Mouse (Mus musculus) liver, embryonic 16.5 days (tissue): ENCODE measurements around the gene Iqcc. TPM values are rescaled to one million over a fixed set of nuclear protein-coding genes. Genes with fewer than 3 reads are reported as not detected.

Experiments used
- ATAC-seq: fragments of 200-750 bp; cut with Nextera tagmentation; 2 replicates; pipeline ENCODE4 v1.8.0; 2017; ENCODE audit warnings: low read depth, mild to moderate bottlenecking, moderate number of reproducible peaks, moderate library complexity
- H3K27ac ChIP-seq: fragments of 300-500 bp; sonication (generic); 2 replicates; pipeline ENCODE4 v1.5.1; 2014; ENCODE audit warnings: mild to moderate bottlenecking, low read length
- H3K27me3 ChIP-seq: fragments of 300-500 bp; sonication (generic); 2 replicates; pipeline ENCODE4 v1.6.1; 2014; ENCODE audit warnings: low read depth, low read length, mixed read lengths; ENCODE audit not compliant: control insufficient read depth, insufficient read depth
- H3K36me3 ChIP-seq: fragments of 300-500 bp; sonication (generic); 2 replicates; pipeline ENCODE4 v1.6.1; 2014; ENCODE audit warnings: mild to moderate bottlenecking; ENCODE audit not compliant: control insufficient read depth, insufficient read depth
- H3K4me1 ChIP-seq: fragments of 300-500 bp; sonication (generic); 2 replicates; pipeline ENCODE4 v1.6.1; 2014; ENCODE audit warnings: low read depth, low read length, mixed read lengths; ENCODE audit not compliant: control insufficient read depth
- H3K4me2 ChIP-seq: fragments of 300-500 bp; sonication (generic); 2 replicates; pipeline ENCODE4 v1.6.1; 2014; ENCODE audit warnings: low read depth, low read length, mixed read lengths
- H3K4me3 ChIP-seq: fragments of 300-500 bp; sonication (generic); 2 replicates; pipeline ENCODE4 v1.5.1; 2014; ENCODE audit warnings: low read depth, mild to moderate bottlenecking, low read length
- H3K9ac ChIP-seq: fragments of 300-500 bp; sonication (generic); 2 replicates; pipeline ENCODE4 v1.6.1; 2014; ENCODE audit warnings: low read depth, low read length
- H3K9me3 ChIP-seq: fragments of 300-500 bp; sonication (generic); replicated peaks from 2 replicates; pipeline ENCODE4 v1.6.1; 2016; ENCODE audit warnings: low read length; ENCODE audit not compliant: control insufficient read depth
- WGBS: fragments of 180-500 bp; shearing (Covaris S2); extraction: QIAGEN DNeasy Blood & Tissue Kit; methylation state at CpG from one replicate; pipeline ENCODE4 v1.1.7; 2014; ENCODE audit not compliant: insufficient replicate concordance; 5-methylcytosine and 5-hydroxymethylcytosine counted together
- polyA plus RNA-seq: library from polyadenylated mRNA; unstranded; fragments of >200 nt; fragmentation: Nextera tagmentation; extraction: Ambion mirVana; gene quantifications from 2 replicates; pipeline ENCODE4 v1.2.1, GENCODE M21; 2015

The Iqcc gene
- polyA plus RNA-seq, 1 experiment from 2014 or later = 7.5 TPM

GRCm38 (mm10) chr4:129640638-129641467 is 22.0 kb upstream of the Iqcc start, which contains the start of gene Txlna:
Gene Txlna (minus strand): TSS chr4:129641065.
- Histone ChIP-seq H3K4me2 (peak within 1 kb of the TSS; percentile 91), H3K9ac (peak within 1 kb of the TSS; percentile 77), H3K4me1 (peaks cover 23% of the 10 kb centered on the region), H3K27ac (peak within 1 kb of the TSS; percentile 91), H3K36me3 (peaks cover 29% of the 10 kb centered on the region), H3K27me3 (no peaks in the 10 kb centered on the region), H3K9me3 (no peaks in the 10 kb centered on the region), H3K4me3 (peak within 1 kb of the TSS; percentile 81)
- WGBS = under 1% methylated on average over 60 of the region's 60 CpGs
- peak; percentile 91 for ATAC-seq

- H3K27ac ChIP-seq = peak overlapping the region; percentile 91
- peak overlapping the region; percentile 91 for H3K4me2 ChIP-seq
- ATAC-seq = no peak
- H3K36me3 ChIP-seq = peaks cover 32% of the 10 kb centered on the region
- peak overlapping the region; percentile 81 for H3K4me3 ChIP-seq
- H3K27me3 ChIP-seq = no peaks in the 10 kb centered on the region
- H3K4me1 ChIP-seq = peaks cover 23% of the 10 kb centered on the region
- no peaks in the 10 kb centered on the region for H3K9me3 ChIP-seq
- H3K9ac ChIP-seq = peak overlapping the region; percentile 77
- WGBS = 2% methylated on average over 17 of the region's 17 CpGs
Observed at GRCm38 (mm10) chr4:129640101-129640637, 21.3 kb upstream of the Iqcc start.

- no peak for ATAC-seq
- peak overlapping the region; percentile 81 for H3K4me3 ChIP-seq
Observed at GRCm38 (mm10) chr4:129639221-129639620, 20.3 kb upstream of the Iqcc start.

GRCm38 (mm10) chr4:129633852-129634251 is 15.0 kb upstream of the Iqcc start:
- Histone ChIP-seq H3K36me3 (peaks cover 74% of the 10 kb centered on the region), H3K27ac (no peak overlapping the region), H3K27me3 (no peaks in the 10 kb centered on the region), H3K4me2 (peak overlapping the region; percentile 10; the same call in 1 of the 2 replicates), H3K9me3 (no peaks in the 10 kb centered on the region), H3K4me3 (no peak overlapping the region), H3K9ac (no peak overlapping the region), H3K4me1 (peaks cover 17% of the 10 kb centered on the region)
- 45% methylated on average over 6 of the region's 6 CpGs for WGBS
- peak; percentile 85 for ATAC-seq

More at GRCm38 (mm10) chr4:129639221-129639620, 20.3 kb upstream of the Iqcc start:
- Histone ChIP-seq H3K9ac (no peak overlapping the region; the same call in 1 of the 2 replicates), H3K27ac (no peak overlapping the region), H3K9me3 (no peaks in the 10 kb centered on the region), H3K4me1 (peaks cover 27% of the 10 kb centered on the region), H3K36me3 (peaks cover 35% of the 10 kb centered on the region), H3K4me2 (peak overlapping the region; percentile 91), H3K27me3 (no peaks in the 10 kb centered on the region)
- 83% methylated on average over 15 of the region's 15 CpGs for WGBS

GRCm38 (mm10) chr4:129631867-129632266 is 13.0 kb upstream of the Iqcc start:
- no peak for ATAC-seq
- H3K36me3 ChIP-seq = peaks cover 78% of the 10 kb centered on the region
- WGBS = 87% methylated on average over 12 of the region's 12 CpGs

GRCm38 (mm10) chr4:129630944-129631343 is 12.0 kb upstream of the Iqcc start:
- WGBS = 81% methylated on average over 4 of the region's 4 CpGs
- Histone ChIP-seq H3K27me3 (no peaks in the 10 kb centered on the region), H3K9ac (no peak overlapping the region), H3K4me3 (no peak overlapping the region), H3K4me2 (no peak overlapping the region), H3K9me3 (no peaks in the 10 kb centered on the region), H3K27ac (no peak overlapping the region), H3K4me1 (peaks cover 13% of the 10 kb centered on the region), H3K36me3 (peaks cover 69% of the 10 kb centered on the region)
- ATAC-seq = no peak

More at GRCm38 (mm10) chr4:129631867-129632266, 13.0 kb upstream of the Iqcc start:
- no peak overlapping the region for H3K4me3 ChIP-seq
- H3K27me3 ChIP-seq = no peaks in the 10 kb centered on the region
- H3K27ac ChIP-seq = no peak overlapping the region
- H3K4me2 ChIP-seq = no peak overlapping the region
- no peak overlapping the region for H3K9ac ChIP-seq
- peaks cover 12% of the 10 kb centered on the region for H3K4me1 ChIP-seq
- H3K9me3 ChIP-seq = no peaks in the 10 kb centered on the region

- H3K9ac ChIP-seq = no peak overlapping the region
- 69% methylated on average over 6 of the region's 6 CpGs for WGBS
- H3K27ac ChIP-seq = no peak overlapping the region
- no peaks in the 10 kb centered on the region for H3K9me3 ChIP-seq
- H3K36me3 ChIP-seq = peaks cover 39% of the 10 kb centered on the region
- H3K4me3 ChIP-seq = no peak overlapping the region
- H3K4me1 ChIP-seq = peaks cover 30% of the 10 kb centered on the region
- ATAC-seq = no peak
- H3K4me2 ChIP-seq = no peak overlapping the region
- H3K27me3 ChIP-seq = no peaks in the 10 kb centered on the region
Observed at GRCm38 (mm10) chr4:129626035-129626434, 7.1 kb upstream of the Iqcc start.

GRCm38 (mm10) chr4:129625496-129625895 is 6.6 kb upstream of the Iqcc start:
- Histone ChIP-seq H3K4me1 (peaks cover 30% of the 10 kb centered on the region), H3K9me3 (no peaks in the 10 kb centered on the region), H3K4me2 (peak overlapping the region; percentile 69; the same call in 1 of the 2 replicates), H3K9ac (no peak overlapping the region), H3K27ac (peak overlapping the region; percentile 75), H3K36me3 (peaks cover 33% of the 10 kb centered on the region), H3K27me3 (no peaks in the 10 kb centered on the region), H3K4me3 (no peak overlapping the region)
- ATAC-seq = no peak
- 44% methylated on average over 4 of the region's 4 CpGs for WGBS

GRCm38 (mm10) chr4:129625029-129625370 is 6.1 kb upstream of the Iqcc start:
- Histone ChIP-seq H3K36me3 (peaks cover 28% of the 10 kb centered on the region), H3K9me3 (no peaks in the 10 kb centered on the region), H3K4me3 (peak overlapping the region; percentile 61), H3K27me3 (no peaks in the 10 kb centered on the region), H3K4me1 (peaks cover 30% of the 10 kb centered on the region), H3K4me2 (peak overlapping the region; percentile 69), H3K9ac (peak overlapping the region; percentile 49), H3K27ac (peak overlapping the region; percentile 75)
- peak; percentile 24; the same call in 1 of the 2 replicates for ATAC-seq
- 3% methylated on average over 6 of the region's 6 CpGs for WGBS
